ENCODE assay signal across 10 mouse cellular contexts in the genomic region with DNA sequence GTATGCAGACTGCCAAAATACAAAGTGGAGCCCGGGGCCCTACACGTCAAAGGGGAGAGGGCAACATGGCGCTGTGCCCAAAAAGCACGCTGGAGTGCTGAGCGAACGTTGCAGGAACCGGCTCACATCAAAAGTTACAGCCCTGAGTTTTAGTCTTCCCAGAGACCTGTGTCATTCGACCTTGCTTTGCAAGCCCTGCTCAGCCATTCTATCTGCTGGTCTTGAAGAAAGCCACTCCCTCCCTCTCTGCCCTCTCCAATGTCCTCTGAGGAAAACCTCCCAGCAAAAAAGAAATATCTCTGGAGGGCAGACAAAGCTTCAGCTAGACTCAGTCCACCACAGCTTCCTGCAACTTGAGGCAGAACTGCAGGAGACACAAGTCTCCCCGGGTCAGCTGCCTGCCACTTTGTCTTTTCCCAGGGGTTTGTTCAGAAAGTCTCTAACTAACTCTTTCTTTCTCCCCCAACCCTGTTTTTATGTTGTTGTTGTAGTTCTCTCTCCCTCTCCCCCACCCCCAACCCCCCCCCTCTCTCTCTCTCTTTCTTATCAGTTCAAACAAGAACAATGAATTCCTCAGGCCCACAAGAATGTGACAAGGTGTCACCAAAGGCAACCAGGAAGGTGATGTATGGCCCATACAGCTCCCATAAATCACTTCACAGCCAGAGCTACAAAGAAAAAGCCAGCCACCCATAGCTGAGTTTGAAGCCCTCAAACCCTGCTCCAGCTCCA. TPM values are rescaled to one million over a fixed set of nuclear protein-coding genes. Genes with fewer than 3 reads are reported as not detected.
DNase-seq lines count a peak whose midpoint lies in the region; ATAC-seq lines count a peak whose summit lies in the region.
"Had no signal": no experiment of that assay in that cellular context is flagged by ENCODE, and none has a peak within 500 bp of the region (broad histone marks: within the 10 kb centered on the region; RNA-seq: fewer than 3 reads in every experiment).

No protein-coding gene starts in this region.

- peak overlapping the region; percentile 90 for H3K27ac ChIP-seq in kidney, embryonic 16.5 days (ENCODE audit: low read length)

- whole genome bisulfite sequencing in kidney, embryonic 16.5 days, result 5% methylated on average over 9 of the region's 9 CpGs

- peak overlapping the region; percentile 31 for H3K4me2 ChIP-seq in kidney, embryonic 16.5 days (replicated peaks; ENCODE audit: low read depth, low read length)

- H3K4me1 ChIP-seq in kidney, embryonic 16.5 days (ENCODE audit: insufficient read depth, low read length), result peaks cover 73% of the 10 kb centered on the region

- H3K4me3 ChIP-seq in kidney, embryonic 16.5 days (ENCODE audit: low read length), result no peak overlapping the region
- H3K4me3 ChIP-seq: myocyte had no signal

- peaks cover 3% of the 10 kb centered on the region; the same call in 1 of the 2 replicates for H3K36me3 ChIP-seq in kidney, embryonic 16.5 days (ENCODE audit: insufficient read depth, low read length)

- H3K9ac ChIP-seq in kidney, embryonic 16.5 days (replicated peaks; ENCODE audit: low read length), result peak overlapping the region; percentile 51

- DNase-seq in kidney, postnatal 14 days, result no peak
- peak; percentile 54 for DNase-seq in adrenal gland, postnatal 10 days
- DNase-seq in embryo, embryonic 10.5 days (ENCODE audit: low spot score), result peak; percentile 75
- DNase-seq in testis, postnatal 14 days (ENCODE audit: low spot score), result no peak
- DNase-seq in left cerebral cortex, adult 8-10 months (ENCODE audit: low spot score in 2 of 2), result no peak
- DNase-seq: left cerebral cortex, postnatal 4 days; thymus, postnatal 14 days had no signal

- H3K9me3 ChIP-seq in kidney, embryonic 16.5 days (ENCODE audit: low read length), result no peaks in the 10 kb centered on the region

- H3K27me3 ChIP-seq in kidney, embryonic 16.5 days (ENCODE audit: insufficient read depth, low read length), result no peaks in the 10 kb centered on the region

- peak; percentile 88 for ATAC-seq in kidney, embryonic 16.5 days (ENCODE audit: low FRiP score, low TSS enrichment)
- peak; percentile 38; the same call in 1 of the 2 replicates for ATAC-seq in megakaryocyte-erythroid progenitor cell, adult 5-6 weeks (replicated peaks; ENCODE audit: low FRiP score, low TSS enrichment, poor library complexity, severe bottlenecking)

RNA-seq across cellular contexts. Expression of gene Hmga2, which starts 43.4 kb away (rescaled TPM):
- 15.4 and 21.2 TPM in 2 replicates for polyA plus RNA-seq in kidney, embryonic 16.5 days (2015; fragmentation: Nextera tagmentation; extraction: Ambion mirVana)
- total RNA-seq in adrenal gland, postnatal 10 days (2021), result 1 to 10 TPM; 3.9 to 6.4 TPM
- 0.52 and 0.62 TPM in 2 replicates for total RNA-seq in megakaryocyte-erythroid progenitor cell, adult 5-6 weeks (2014; fragmentation: Nextera tagmentation)
- 1.5 TPM in 1 of 2 replicates, not detected in the other for total RNA-seq in megakaryocyte-erythroid progenitor cell, adult 5-6 weeks (2017)
- under 1 TPM; 0.19 to 0.38 (median 0.23) TPM for total RNA-seq in left cerebral cortex, adult 8-10 months (2022)

Comparison
In these comparisons a context has a peak if more than half of its experiments do, and no peak if none do; other contexts are left out.
1. DNase-seq: peak in adrenal gland, postnatal 10 days (single experiment) and embryo, embryonic 10.5 days (single experiment); none in kidney, postnatal 14 days (single experiment), testis, postnatal 14 days (single experiment) and left cerebral cortex, adult 8-10 months (0 of 2).